Mouse (Mus musculus) thymus, adult 2 months (tissue): ENCODE results near the gene Farp1. TPM values are rescaled to one million over a fixed set of nuclear protein-coding genes. Genes with fewer than 3 reads are reported as not detected.

Experiments
- DNase-seq: peaks from one replicate; pipeline ENCODE4 v3.0.0; 2021
- H3K27ac ChIP-seq: fragments of 200-500 bp; 2 replicates; pipeline ENCODE4 v1.5.1; 2012; ENCODE audit warnings: low read length, control low read depth; ENCODE audit not compliant: control insufficient read depth, insufficient read depth
- H3K27me3 ChIP-seq: fragments of 200-500 bp; 2 replicates; pipeline ENCODE4 v1.6.1; 2012; ENCODE audit warnings: mild to moderate bottlenecking, low read length, moderate library complexity, mixed read lengths; ENCODE audit not compliant: control insufficient read depth, insufficient read depth
- H3K36me3 ChIP-seq: fragments of 200-500 bp; 2 replicates; pipeline ENCODE4 v1.6.1; 2012; ENCODE audit warnings: mild to moderate bottlenecking, low read length, moderate library complexity; ENCODE audit not compliant: control insufficient read depth, insufficient read depth
- H3K4me1 ChIP-seq: fragments of 200-500 bp; replicated peaks from 2 replicates; pipeline ENCODE4 v1.6.1; 2012; ENCODE audit warnings: low read length; ENCODE audit not compliant: control insufficient read depth, insufficient read depth
- H3K4me3 ChIP-seq: fragments of 200-500 bp; 2 replicates; pipeline ENCODE4 v1.5.1; 2012; ENCODE audit warnings: mild to moderate bottlenecking, low read length, control low read depth, moderate library complexity; ENCODE audit not compliant: control insufficient read depth, insufficient read depth
- CTCF ChIP-seq: fragments of 200-500 bp; IDR thresholded peaks from 2 replicates; pipeline ENCODE4 v1.5.1; 2012; ENCODE audit warnings: mild to moderate bottlenecking, control low read depth, low read length, moderate library complexity, borderline replicate concordance; ENCODE audit not compliant: control insufficient read depth, poor library complexity, insufficient read depth; ENCODE audit errors: extremely low read depth
- POLR2A ChIP-seq: fragments of 200-500 bp; IDR thresholded peaks from 2 replicates; pipeline ENCODE4 v1.6.1; 2012; ENCODE audit warnings: mild to moderate bottlenecking, low read length, control low read depth, moderate library complexity; ENCODE audit not compliant: control insufficient read depth, poor library complexity, insufficient read depth; ENCODE audit errors: extremely low read depth
- WGBS: fragments of 180-500 bp; shearing (Covaris S2); methylation state at CpG from one replicate; pipeline ENCODE4 v1.1.7; 2018; 5-methylcytosine and 5-hydroxymethylcytosine counted together
- polyA plus RNA-seq: library from polyadenylated mRNA; depleted of rRNA; stranded (reverse); fragments of >200 nt; gene quantifications from 2 replicates; pipeline ENCODE4 v1.2.3, GENCODE M21; 2012

The Farp1 gene
- polyA plus RNA-seq, 1 experiment: 5.1 TPM

DNA sequence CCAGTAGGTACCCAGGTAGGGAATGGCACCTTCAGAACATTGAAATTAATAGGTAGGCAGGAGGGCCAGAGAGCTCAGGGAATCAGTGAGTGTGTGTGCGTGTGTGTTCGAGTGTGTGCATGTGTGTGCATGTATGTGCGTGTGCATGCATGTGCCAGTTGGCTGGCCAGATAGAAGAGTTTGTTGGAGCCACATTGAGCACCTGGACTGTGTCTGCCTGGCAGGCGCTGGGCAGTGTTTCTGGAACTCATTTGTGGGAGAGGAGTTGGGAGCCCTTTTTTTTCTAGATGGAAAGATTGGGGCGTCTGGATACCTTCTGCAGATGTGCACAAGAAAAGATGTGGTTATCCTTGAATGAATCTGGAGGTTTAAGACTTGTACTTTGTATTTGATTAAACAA is 19.1 kb downstream of the Farp1 start:
- Histone ChIP-seq H3K4me3 (no peak overlapping the region), H3K36me3 (no peaks in the 10 kb centered on the region), H3K27me3 (no peaks in the 10 kb centered on the region), H3K27ac (no peak overlapping the region), H3K4me1 (0 out of 2 replicates have a peak, but pooled peaks cover 3% of the 10 kb centered on the region)
- WGBS: 87% methylated on average over 5 of the region's 5 CpGs
- TF ChIP-seq CTCF (no peak), POLR2A (no peak)
- no peak for DNase-seq

DNA sequence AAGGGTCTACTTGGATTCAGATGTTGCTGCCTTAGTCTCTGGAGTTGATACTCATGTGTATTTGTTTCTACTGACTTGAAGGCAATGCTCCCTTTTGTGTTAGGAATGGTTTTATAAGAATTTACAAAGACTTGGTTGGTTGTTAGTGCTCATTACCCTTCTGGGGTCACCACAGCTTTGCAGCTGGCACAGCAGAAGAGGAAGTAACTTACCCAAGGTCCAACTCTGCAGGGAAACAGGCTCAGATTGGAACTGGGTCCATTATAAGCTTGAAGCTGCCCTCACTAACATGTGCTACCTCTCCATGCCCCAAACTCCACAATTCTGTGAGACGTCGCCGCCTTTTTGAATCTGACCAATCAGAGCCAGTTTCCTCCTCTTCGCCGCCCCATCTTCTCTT is 22.8 kb downstream of the Farp1 start:
- WGBS: 84% methylated on average over 5 of the region's 5 CpGs
- Histone ChIP-seq H3K27me3 (no peaks in the 10 kb centered on the region), H3K27ac (no peak overlapping the region), H3K4me1 (0 out of 2 replicates have a peak, but pooled peaks cover 3% of the 10 kb centered on the region), H3K36me3 (no peaks in the 10 kb centered on the region), H3K4me3 (no peak overlapping the region)
- no peak for DNase-seq
- TF ChIP-seq POLR2A (no peak), CTCF (no peak)

DNA sequence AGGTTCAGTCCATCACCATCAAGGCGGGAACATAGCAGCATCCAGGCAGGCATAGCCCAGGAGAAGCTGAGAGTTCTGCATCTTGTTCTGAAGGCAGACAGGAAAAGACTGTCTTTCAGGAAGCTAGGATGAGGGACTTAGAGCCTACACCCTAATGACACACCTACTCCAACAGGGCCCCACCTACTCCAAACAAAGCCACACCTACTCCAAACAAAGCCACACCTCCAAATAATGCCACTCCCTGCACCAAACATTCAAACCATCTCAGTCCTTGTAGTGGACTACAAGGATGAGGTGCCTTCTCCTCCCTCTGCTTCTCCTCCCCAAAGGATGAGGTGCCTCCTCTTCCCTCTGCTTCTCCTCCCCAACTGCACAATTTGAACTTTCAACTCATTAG is 23.5 kb downstream of the Farp1 start:
- WGBS: 100% methylated on average over 1 of the region's 1 CpGs
- no peak for DNase-seq
- Histone ChIP-seq H3K4me3 (no peak overlapping the region), H3K4me1 (no peaks in the 10 kb centered on the region), H3K27ac (no peak overlapping the region), H3K27me3 (no peaks in the 10 kb centered on the region), H3K36me3 (no peaks in the 10 kb centered on the region)
- TF ChIP-seq CTCF: no peak
- no peak for TF ChIP-seq POLR2A

DNA sequence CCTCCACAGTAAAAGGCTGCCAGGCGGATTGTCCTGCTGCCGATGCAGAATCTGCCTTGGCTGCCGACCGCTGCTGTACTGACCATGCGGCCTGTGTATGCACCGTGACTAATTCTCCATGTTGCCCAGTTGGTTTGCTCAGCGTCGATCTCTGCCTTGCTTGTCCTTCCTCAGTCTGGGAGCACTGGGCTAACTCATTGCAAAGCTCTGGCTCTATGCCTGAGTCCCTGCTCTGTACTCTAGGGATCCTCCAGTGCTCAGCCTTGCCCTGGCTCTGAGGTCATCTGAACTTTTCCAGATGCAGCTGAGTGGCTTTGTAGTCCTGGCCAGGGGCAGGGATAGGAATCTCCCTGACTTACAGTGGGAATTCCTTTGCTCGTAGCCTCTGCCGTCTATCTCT is 24.3 kb downstream of the Farp1 start:
- Histone ChIP-seq H3K27ac (no peak overlapping the region), H3K36me3 (no peaks in the 10 kb centered on the region), H3K4me1 (no peaks in the 10 kb centered on the region), H3K27me3 (no peaks in the 10 kb centered on the region), H3K4me3 (no peak overlapping the region)
- no peak for TF ChIP-seq POLR2A
- no peak for TF ChIP-seq CTCF
- no peak for DNase-seq
- WGBS: 94% methylated on average over 10 of the region's 10 CpGs

DNA sequence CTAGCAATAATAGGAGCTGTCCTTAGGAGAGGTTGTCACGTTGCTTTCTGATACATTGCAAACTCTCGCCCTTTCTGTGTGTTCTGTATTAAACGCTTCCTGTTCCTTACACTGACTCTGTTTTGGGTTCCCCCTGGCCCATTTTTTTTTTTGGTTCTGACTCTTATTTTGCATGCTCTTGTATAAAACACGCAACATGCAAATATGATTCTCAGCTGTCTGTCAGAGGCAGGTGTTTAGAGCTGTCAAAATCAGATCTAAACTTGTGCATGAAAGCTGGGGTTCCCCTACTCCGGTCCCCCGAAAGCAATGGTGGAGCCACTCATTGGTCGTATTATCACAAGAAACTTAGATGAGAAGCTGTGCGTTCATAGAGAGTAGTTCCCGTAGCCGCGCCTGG is 25.5 kb downstream of the Farp1 start:
- TF ChIP-seq POLR2A: no peak
- no peak for TF ChIP-seq CTCF
- H3K27ac ChIP-seq: no peak overlapping the region
- H3K36me3 ChIP-seq: no peaks in the 10 kb centered on the region
- H3K4me1 ChIP-seq: no peaks in the 10 kb centered on the region
- no peaks in the 10 kb centered on the region for H3K27me3 ChIP-seq
- no peak for DNase-seq
- 90% methylated on average over 11 of the region's 11 CpGs for WGBS
- no peak overlapping the region for H3K4me3 ChIP-seq

DNA sequence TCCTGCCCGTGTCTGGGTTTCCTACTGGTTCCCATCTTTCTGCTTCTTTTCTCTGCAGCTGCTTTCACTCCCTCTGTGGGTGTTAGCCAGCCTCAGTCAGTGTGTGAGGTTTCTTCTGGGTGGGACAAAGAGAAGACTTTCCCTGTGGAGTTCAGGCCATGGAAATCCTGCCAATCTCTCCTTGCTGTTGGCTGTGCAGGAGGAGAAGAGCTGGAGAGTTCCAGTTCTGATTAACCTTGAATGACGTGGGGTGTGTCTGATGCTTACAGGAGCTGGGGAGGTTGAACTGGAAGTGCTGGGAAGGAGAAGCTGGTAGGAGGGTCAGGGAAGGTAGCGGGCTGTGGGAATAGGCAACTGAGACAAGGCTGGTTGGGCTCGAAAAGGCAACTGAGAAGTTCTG is 26.7 kb downstream of the Farp1 start:
- Histone ChIP-seq H3K4me3 (no peak overlapping the region), H3K27me3 (no peaks in the 10 kb centered on the region), H3K4me1 (no peaks in the 10 kb centered on the region), H3K36me3 (no peaks in the 10 kb centered on the region), H3K27ac (no peak overlapping the region)
- TF ChIP-seq POLR2A (no peak), CTCF (no peak)
- no peak for DNase-seq
- WGBS: 84% methylated on average over 4 of the region's 4 CpGs
